Mouse (Mus musculus) cerebellum, postnatal 10 days (tissue): ENCODE measurements around the gene Igll1.
"Not testable (repeated sequence)": the region's sequence is repeated elsewhere in the genome, so short reads cannot be mapped to it uniquely, and the experiment has no call there.

Experiments
- DNase-seq, 2 experiments: peaks; one replicate each; pipeline ENCODE4 v3.0.0; 2021; ENCODE audit warnings: mixed read lengths in 2 of 2

Gene Igll1

DNA sequence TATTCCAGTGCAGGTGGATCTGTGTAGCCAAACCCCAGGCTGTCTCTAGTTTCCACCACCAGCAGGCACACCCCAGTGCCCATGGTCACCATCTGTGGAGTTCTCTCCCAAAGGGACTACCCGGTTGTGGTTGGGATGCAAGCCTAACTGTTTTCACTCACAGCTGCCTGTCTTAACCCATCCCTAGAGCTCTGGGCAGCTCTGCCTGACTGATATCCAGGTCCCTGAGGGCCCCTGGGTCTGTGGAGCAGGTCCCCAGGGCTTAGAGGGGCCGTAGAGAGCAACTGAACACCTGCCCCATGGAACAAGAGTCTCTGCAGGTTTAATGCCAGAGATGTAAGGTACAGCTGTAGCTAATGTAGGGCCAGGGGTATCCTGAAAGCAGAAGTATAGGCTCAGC, at the start of gene Igll1:
Gene Igll1 (minus strand): TSS at position 8 of the 400 bp plus-strand sequence.
- no peak for DNase-seq

DNA sequence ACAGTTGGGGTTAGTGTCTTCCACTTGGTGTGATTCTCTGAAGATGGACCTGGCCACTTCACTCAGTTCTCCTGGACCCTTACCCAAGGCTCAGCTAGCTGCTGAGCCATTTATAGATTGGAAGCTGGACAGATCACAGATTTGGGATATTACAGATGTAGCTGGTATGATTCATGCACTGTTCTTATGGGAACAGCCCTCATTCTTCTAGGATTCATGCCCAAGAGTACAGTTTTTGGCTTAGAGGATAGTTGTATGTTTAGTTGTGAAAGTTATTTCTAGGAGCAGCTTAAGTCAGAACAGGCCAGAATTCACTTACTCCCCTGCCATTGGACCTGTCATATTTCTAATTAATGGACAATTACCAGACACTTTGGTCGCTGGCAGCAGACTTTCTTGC, 49.7 kb upstream of the Igll1 start:
- DNase-seq, result no peak

DNA sequence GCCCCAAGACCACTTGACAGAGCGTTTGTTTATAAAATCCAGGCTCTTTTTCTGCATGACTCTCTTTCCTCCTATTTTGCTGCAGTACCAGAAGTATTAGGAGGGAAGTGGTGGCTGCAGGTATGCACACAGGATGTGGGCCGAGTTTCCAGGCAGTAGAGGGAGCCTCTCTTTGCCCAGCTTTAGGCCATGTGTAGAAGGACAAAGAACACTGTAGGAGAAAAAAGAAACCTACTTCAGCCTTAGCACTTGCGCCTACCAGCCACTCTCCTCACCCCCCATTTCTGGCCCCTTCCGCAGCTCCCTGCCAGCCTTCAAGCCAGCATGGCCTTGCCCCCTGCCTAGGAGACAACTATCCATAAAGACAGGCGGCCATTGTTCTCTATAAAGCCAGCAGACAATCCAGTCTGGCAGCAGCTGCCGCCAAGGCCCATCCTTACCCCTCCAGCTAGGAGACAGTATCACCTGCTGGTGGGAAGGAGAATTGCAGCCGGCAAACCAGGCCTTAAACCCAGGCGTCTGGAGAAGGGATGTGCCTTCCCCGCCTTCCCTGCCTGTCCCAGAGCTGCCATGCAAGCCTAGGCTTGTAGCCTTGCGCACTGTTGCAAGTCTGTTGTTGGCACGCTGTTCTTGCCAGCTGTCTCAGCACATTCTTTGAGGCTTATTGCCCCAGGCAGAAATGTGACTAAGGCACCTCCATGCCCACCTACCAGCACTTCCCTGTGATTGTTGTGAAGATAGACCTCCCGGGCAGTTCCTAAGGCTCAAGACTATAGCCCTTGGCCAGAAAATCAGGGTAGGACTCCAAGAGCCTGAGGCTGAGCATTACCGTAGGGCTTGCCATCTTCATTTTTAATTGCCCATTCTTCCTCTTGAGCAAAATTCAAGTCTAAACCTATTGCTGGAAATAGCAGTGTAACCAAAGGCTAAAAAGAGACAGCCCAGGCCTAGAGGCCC, 48.1 kb upstream of the Igll1 start:
- peak; percentile 90 to 91 for DNase-seq

DNA sequence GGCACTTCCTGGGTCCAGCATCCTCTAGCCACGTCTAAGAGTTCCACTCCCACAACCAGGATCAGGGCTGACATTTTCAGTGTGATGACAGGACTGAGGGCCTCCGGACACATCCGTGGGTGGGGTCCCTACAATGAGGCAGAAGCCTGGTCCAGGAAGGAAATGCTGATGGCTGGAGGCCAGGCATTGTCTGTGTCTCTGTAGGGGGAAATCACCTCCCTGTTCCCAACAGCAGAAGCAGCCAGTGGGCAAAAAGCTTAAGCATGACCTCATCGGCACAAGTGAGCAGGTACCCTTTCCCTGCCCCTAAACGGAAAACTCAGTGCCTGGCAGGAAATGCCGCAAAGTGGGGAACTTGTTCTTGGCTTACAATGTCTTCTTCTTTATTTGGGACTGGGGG, 44.0 kb upstream of the Igll1 start:
- no peak for DNase-seq

DNA sequence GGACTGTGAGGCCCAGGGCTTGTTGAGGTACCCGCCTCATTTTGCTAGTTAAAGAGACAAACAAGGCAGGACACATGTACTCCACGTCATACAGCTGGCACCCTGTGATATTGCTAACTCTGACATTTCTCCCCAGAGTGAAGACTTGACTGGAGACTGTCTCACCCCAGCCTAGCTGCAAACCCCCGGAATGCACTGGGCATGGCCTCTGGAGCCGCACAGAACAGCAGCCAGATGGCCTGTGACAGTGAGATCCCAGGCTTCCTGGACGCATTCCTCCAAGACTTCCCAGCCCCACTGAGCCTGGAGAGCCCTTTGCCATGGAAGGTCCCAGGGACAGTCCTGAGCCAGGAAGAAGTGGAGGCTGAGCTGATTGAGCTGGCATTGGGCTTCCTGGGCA, 39.4 kb upstream of the Igll1 start:
- no peak for DNase-seq

DNA sequence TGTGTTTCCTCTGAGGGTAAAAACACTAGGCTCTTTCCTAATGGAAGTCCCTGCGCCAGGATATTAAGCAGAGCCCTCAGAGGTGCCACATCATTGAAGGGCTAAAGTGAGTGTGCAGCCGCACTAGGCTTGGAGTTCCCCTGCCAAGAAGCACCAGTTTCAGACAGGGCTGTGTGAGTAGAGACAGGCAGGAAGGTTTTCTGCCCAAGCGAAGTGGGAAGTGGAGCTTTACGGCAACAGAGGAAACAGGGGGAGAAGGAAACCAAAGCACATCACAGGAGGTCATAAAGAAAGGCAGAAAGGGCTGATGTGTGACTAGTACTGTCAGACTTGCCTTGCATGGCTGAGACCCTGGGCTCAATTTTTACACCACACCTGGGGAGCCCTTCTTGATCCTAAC, 38.5 kb upstream of the Igll1 start:
- no peak for DNase-seq

DNA sequence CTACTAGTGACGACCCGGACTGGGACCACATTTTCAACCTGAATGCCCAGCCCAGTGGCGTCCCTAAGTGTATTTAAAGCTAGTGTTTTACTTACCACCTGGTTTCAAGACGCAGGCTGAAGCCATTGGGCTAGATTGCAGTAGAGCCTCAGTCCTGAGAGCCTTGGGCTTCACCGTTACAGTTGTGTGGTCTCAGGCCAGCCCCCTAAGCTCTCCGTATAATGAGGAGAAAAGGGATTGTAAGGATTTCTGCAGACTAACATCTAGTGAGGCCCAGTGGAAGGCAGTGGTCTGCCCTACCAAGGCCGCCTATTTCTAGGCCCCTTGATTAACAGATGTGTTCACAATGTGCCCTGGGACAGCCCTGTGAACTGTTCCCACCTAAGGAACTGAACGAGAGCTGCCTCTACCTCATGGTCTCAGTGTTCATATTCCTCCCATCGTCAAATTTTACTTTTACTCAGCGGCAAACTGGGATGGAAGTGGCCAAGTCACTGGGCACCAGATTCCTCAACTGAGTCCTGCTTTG, 33.3 kb upstream of the Igll1 start:
- no peak for DNase-seq

DNA sequence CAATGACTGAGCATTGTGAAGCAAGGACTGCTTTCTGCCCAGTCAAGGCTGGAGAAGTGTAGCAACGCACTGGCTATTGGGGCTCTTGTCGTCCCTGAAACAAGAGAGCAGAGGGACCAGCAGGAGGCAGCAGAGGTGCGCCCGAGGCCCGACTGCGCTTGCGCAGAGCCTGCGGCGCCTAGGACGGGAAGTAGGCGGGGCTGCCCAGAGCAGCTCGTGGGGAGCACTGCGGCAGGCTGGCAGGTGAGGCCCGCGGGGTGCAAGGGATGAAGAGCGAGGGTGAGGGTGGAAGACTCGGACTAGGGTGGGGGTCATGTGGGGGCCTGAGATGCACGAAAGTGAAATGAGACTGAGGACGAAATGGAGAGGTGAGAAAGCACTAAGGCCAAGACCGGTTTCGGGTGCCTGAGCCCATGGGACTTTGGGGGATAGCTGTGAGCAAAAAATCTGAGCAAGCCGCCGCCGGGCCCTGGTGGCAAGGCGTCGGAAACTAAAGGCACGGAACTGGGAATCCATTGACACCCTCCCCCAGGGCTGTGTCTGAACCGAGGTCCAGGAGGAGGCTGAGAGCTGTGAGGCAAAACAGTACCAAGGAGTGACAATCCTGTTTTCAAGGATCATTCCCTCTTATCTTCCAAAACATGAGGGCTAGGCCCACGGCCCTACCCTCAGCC, 32.7 kb upstream of the Igll1 start, which contains the start of gene Ppm1f:
Gene Ppm1f (plus strand): TSS at position 88 of the 674 bp plus-strand sequence.
- peak; percentile 96 to 97 for DNase-seq

DNA sequence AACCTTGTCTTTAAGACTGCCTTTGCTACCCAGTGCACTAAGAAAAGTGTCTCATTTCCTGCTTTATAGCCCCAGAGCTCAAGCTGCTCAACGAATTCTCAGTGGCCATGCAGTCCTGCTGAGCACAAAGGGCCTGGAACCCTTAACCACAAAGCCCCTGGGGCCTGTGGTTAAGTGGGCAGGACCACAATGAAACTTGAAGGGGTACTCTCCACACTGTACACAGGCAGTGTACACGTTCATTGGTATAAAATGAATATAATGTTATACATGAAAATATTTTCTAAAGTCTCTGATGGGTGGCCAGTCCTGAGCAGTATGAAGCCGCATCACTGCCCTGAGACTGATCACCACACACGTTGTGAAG, 32.2 kb upstream of the Igll1 start:
- DNase-seq, result peak in 1 of 2 experiments; percentile 15

DNA sequence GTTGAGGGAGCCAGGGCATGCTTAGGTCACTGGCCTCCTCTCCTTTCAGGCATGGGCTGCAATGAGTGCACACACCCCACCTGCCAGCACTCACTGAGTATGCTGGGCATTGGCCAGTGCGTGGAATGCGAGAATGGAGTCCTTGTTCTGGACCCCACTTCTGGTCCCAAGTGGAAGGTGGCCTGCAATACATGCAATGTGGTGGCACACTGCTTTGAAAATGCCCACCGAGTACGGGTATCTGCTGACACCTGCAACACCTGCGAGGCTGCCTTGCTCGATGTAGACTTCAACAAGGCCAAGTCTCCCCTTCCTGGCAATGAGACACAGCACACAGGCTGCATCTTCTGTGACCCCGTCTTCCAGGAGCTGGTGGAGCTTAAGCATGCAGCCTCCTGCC, 28.6 kb upstream of the Igll1 start:
- no peak for DNase-seq

DNA sequence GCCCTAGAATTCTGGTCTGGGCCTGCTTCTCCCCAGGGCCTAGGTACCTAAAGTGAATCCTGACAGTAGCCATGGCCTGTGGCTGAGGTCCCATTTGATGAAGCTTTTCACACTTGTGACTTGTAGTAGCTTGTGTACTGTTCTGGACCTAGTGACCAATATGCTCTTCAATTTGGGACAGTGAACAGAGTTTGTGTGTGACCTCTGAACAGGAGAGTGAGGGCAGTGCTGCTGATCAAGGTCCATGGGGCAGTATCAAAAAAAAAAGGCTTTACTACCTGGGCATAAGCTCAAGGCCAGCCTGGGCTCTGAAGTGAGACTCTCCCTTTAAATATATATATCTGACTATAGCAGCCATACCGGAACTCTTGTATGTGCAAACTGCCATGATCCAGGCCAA, 24.6 kb upstream of the Igll1 start:
- no peak for DNase-seq

DNA sequence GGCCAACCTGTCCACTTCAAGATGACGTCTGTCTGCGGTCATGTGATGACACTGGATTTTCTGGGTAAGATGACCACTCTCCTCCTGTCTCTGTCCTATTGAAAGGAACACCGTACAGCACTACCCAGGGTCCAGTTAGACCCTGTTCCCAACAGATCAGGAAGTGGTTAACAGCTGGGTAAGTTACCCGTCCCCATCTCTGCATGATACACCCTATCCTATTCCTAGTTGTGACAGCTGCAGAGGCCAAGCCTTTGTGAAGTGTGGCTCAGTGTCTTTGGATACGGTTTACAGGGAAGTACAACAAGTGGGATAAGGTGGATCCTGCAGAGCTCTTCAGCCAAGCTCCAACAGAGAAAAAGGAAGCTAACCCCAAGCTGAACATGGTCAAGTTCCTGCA, 15.2 kb upstream of the Igll1 start:
- no peak for DNase-seq

DNA sequence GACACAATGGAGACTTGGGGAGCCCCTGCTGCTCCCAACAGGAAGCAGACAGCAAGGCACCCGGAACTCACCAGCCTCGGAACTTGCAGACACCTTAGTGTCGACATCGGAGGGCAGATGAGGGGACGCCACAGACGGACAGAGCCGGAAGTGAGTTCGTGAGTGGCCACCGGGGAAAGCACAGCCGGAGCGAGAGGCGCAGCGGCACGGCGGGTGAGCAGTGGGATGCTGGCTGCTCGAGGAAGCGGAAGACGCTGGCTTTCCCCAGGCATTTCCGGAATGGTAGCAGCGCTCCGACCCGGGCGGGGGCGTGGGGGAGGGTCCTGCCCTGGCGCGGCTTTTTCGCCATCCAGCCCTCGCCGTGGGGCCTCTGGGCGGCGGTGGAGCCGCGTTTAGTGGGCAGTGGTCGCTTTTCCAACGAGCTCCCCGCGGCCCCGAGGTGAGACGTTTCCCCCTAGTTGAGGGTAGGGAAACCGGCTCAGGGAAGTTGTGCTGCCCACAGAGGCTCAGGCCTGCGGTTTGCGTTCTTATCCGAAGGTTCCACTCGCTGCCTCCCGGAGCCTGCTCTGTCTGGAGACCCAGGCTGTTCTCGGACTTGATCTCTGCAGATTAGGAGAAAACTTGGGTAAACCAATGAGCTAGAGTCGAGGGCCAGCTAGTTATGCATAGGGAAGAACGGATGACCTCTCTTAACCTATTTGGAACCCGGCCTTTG, 7.0 kb upstream of the Igll1 start, which contains the start of the genes Top3b and Vpreb1:
Gene Top3b (plus strand): TSS at position 120 of the 715 bp plus-strand sequence.
Gene Vpreb1 (minus strand): TSS at position 227 of the 715 bp plus-strand sequence.
- peak; percentile 89 to 92 for DNase-seq

DNA sequence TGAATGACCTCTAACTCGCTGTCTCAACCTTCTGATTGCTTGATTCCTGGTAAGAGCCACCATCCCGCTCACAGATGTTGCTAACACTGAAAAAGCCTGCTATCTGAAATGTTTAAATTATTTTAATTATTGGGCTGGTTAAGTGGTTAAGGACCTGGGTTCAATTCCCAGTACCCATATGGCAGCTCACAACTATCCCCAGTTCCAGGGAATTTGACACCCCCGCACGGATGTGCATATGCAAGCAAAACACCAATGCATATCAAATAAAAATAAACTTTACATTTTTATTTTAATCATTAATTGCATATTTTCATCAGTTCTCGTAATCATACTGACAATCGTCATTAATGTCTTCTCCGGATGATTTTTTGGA, 6.4 kb upstream of the Igll1 start:
- DNase-seq, result no peak

DNA sequence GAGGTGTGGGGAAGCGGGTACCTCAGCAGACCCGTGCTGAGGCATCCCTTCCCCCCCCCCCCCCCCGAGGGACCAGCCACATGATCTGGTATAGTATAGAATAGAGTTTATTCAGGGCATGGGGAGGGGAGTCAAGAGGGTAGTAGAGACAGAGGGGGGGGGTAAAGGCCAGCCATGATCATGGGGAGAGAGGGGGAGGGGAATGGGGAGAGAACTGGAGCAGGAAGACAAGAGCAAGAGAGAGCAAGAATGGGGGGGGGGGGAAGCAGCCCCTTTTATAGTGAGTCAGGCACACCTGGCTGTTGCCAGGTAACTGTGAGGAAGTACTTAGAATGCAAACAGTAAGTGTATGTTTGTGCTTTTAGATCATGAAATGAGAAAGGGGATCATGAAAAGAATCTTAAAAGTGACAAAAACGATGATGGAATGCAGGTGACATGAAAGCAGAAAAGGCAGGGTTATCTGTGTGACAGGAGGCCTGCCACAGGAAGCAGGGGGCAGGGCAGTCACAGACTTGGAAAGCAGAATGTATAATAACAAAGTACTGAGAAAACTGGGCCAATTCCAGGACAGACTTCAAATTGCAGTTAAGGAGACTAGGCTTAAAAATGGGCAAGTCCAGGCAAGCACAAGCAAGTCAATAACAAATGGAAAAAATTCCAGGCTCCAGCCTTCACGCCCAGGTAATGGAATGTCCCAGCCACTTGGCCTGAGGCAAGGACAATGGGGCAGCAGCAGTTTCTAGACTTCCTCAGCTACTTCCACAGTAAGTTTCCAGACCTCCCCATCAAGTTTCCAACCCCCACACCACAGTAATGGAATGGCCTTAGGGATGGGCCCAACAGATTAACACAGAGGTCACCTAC, 2.1 kb upstream of the Igll1 start:
- no peak for DNase-seq

DNA sequence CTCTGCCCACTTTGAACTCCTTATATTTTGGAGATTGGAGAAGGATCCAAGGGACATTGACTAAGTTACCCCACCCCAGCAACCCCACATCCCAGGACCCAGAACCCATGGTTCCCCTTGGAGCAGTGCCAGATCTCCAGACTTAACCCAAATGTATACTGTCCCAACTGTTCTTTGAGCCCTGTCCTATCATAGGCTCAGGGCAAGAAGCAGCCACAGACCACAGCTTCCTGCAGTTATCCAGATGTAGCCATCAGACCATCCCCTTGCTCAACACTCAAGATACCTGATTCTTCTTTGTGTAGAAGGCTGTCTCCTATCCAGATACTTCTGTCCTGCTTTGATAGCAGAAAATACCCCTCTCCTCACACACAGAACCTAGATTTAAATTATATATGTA, 1.4 kb upstream of the Igll1 start:
- DNase-seq, result no peak

DNA sequence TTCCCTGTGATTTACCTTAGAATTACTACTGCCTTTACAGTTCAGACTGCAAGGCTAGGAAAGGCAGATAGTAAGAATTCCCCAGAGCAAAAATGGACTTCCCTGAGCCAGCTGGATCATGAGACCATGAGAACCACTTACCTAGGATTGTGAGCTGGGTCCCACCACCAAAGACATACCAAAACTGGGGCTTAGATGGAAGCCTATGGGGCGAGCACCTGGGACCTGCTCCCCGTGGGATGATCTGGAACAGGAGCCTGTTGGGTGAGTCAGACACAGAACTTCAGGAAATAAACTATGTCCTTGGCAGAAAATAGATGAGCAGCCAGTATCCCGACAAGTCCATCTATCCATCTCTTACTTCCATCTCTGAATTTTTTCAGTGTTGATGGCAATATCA, 1.5 kb downstream of the Igll1 start:
- no peak for DNase-seq

DNA sequence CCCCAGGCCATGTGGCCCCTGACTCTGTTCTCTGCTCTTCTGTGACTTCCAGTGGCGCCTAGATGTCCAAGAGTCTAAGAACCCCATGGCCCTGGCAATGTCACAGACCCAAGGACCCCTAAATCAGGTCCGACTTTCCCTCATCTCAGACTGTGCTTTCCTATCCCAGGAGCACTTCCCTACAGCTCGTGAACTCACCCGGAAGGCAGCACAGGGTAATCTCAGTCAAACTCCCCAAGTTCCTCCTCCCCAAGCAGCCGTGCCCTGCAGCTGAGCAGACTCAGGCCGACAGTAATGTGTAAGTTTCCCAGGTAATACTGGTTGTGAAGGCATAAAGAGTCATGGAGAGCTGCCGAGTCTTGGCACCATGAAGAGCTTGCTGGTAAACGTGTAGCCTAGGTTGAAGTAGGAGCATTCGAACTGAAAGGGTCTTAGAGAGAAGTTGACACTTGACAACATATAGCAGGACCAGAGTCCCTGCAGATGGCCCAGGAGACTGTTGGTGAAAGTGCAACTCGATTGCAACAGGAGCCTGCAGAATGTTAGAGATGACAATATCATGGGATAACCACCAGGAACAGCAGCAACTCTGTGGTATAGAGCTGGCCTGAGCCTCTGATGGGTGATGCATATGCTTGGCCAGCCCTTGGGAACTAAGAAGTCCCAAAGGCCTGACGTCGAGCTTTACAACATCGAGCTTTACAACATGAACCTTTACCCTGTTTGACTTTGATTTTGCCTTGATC, 6.9 kb downstream of the Igll1 start:
- DNase-seq, result no peak

DNA sequence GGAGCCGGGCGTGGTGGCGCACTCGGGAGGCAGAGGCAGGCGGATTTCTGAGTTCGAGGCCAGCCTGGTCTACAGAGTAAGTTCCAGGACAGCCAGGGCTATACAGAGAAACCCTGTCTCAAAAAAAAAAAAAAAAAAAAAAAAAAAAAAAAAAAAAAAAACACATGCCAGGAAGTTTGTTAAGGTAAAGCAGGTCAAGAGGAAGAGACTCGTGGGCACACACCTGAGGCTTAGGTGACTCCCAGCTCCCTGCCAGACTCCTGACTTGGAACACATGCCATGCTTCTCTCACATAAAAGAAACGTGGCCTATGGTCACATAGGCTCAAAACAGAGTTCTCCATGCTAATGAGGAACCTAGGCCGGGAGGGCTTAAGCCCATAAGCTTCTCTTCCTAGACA, 7.7 kb downstream of the Igll1 start:
- not testable (repeated sequence) for DNase-seq

DNA sequence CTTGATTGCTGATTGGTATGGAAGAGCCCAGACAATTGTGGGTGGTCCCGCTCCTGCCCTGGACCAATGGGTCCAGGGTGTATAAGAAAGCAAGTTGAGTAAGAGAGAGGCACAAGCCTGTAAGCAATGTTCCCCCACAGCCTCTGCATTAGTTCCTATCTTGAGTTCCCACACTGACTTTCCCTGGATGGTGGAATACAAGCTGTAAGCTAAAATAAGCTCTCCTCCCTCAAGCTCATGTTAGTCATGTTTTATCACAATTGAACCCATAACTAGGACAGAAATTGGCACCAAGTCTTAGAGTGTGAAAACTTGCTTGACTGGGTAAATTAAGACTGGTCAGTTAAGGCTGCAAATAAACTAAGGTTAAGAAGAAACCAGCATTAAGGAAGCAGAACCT, 8.2 kb downstream of the Igll1 start:
- no peak for DNase-seq

DNA sequence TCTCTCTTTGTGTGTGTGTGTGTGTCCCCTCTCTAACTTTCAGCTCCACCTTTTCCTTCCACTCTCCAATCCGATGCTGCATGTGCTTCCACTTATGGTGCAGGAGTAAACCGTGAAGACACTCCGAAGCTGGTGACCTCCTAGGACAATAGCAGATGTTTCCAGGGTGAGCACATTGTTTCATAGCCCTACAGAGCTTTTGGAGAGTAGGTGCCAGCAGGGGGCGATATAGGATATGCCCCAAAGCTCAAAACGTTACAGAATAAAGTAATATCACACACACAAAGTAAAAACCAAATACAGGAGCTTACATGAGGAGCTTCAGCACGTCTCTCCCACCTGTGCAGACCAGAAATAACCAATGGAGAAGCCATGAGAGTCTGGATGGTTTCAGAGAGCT, 8.9 kb downstream of the Igll1 start:
- peak; percentile 27 to 31 for DNase-seq
